Mouse (Mus musculus) lung, postnatal 0 days (tissue): Measurements from ENCODE around the gene Dchs2. TPM values are rescaled to one million over a fixed set of nuclear protein-coding genes. Genes with fewer than 3 reads are reported as not detected.

Experiments used
- ATAC-seq: fragments of 200-750 bp; cut with Nextera tagmentation; 2 replicates; pipeline ENCODE4 v1.8.0; 2017; ENCODE audit warnings: moderate library complexity
- DNase-seq: peaks from one replicate; pipeline ENCODE4 v3.0.0-alpha.2; 2016; ENCODE audit warnings: low spot score
- H3K27ac ChIP-seq: fragments of 300-500 bp; sonication (generic); 2 replicates; pipeline ENCODE4 v1.5.1; 2014; ENCODE audit warnings: antibody characterized with exemption, mild to moderate bottlenecking, low read length, mixed read lengths
- H3K27me3 ChIP-seq: fragments of 300-500 bp; sonication (generic); replicated peaks from 2 replicates; pipeline ENCODE4 v1.6.1; 2014; ENCODE audit warnings: low read length, mixed read lengths; ENCODE audit not compliant: insufficient read depth
- H3K36me3 ChIP-seq: fragments of 300-500 bp; sonication (generic); 2 replicates; pipeline ENCODE4 v1.6.1; 2014; ENCODE audit warnings: low read length, mixed read lengths; ENCODE audit not compliant: insufficient read depth
- H3K4me1 ChIP-seq: fragments of 300-500 bp; sonication (generic); 2 replicates; pipeline ENCODE4 v1.6.1; 2014; ENCODE audit warnings: antibody characterized with exemption, low read depth, low read length, mixed read lengths; ENCODE audit not compliant: insufficient read depth
- H3K4me2 ChIP-seq: fragments of 300-500 bp; sonication (generic); replicated peaks from 2 replicates; pipeline ENCODE4 v1.6.1; 2014; ENCODE audit warnings: low read depth, mild to moderate bottlenecking, low read length, moderate library complexity, mixed read lengths
- H3K4me3 ChIP-seq: fragments of 300-500 bp; sonication (generic); 2 replicates; pipeline ENCODE4 v1.5.1; 2014; ENCODE audit warnings: low read depth, low read length
- H3K9ac ChIP-seq: fragments of 300-500 bp; sonication (generic); replicated peaks from 2 replicates; pipeline ENCODE4 v1.6.1; 2014; ENCODE audit warnings: low read depth, mild to moderate bottlenecking
- H3K9me3 ChIP-seq: fragments of 300-500 bp; sonication (generic); 2 replicates; pipeline ENCODE4 v1.6.1; 2016; ENCODE audit warnings: low read length, mixed read lengths
- CTCF ChIP-seq: IDR thresholded peaks from 2 replicates; pipeline ENCODE4 v1.5.1; 2016; ENCODE audit warnings: antibody characterized with exemption, mild to moderate bottlenecking
- EP300 ChIP-seq: IDR thresholded peaks from 2 replicates; pipeline ENCODE4 v1.6.1; 2016; ENCODE audit warnings: antibody characterized with exemption, mild to moderate bottlenecking, control low read depth
- WGBS: fragments of 180-500 bp; shearing (Covaris S2); extraction: QIAGEN DNeasy Blood & Tissue Kit; methylation state at CpG from one replicate; pipeline ENCODE4 v1.1.7; 2014; 5-methylcytosine and 5-hydroxymethylcytosine counted together
- polyA plus RNA-seq: library from polyadenylated mRNA; unstranded; fragments of >200 nt; fragmentation: Nextera tagmentation; extraction: Ambion mirVana; gene quantifications from 2 replicates; pipeline ENCODE4 v1.2.1, GENCODE M21; 2015

The Dchs2 gene
- polyA plus RNA-seq, result 0.19 and 0.20 TPM in 2 replicates

DNA sequence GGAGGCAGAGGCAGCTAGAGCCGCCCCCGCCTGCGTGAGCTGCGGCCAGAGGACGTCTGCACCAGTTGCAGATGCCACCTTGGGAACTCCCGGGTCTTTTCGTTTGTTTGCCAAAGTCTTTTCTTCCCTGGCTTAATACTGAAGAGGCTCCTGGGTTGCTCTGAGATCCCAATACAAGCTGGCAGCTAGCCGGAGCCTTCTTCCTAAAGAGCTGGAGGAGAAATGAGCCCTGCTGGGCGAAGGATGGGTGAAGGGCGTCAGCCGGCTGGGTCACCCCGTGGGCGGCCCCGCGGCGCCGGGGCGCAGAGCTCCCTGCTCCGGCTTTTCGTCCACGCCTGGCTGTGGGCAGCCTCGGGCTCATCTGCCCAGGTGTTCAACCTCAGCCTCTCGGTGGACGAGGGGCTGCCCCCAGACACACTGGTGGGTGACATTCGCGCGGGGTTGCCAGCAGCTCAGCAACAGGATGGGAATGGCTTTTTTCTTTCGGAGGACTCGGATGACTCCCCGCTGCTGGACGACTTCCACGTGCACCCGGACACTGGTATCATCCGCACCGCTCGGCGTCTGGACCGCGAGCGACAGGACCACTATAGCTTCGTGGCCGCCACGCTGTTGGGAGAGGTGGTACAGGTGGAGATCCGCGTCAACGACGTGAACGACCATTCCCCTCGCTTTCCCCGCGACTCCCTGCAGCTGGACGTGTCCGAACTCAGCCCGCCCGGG is at the start of gene Dchs2:
Gene Dchs2 (plus strand): TSS at position 223 of the 723 bp plus-strand sequence.
- Histone ChIP-seq H3K27ac (no peak within 1 kb of the TSS), H3K4me1 (peaks cover 10% of the 10 kb centered on the region), H3K27me3 (peaks cover 38% of the 10 kb centered on the region), H3K9ac (no peak within 1 kb of the TSS), H3K36me3 (no peaks in the 10 kb centered on the region), H3K4me2 (peak within 1 kb of the TSS; percentile 87), H3K9me3 (no peaks in the 10 kb centered on the region), H3K4me3 (peak within 1 kb of the TSS; percentile 43)
- no peak for DNase-seq
- no peak for ATAC-seq
- TF ChIP-seq CTCF (no peak), EP300 (no peak)
- WGBS, result 2% methylated on average over 55 of the region's 55 CpGs

DNA sequence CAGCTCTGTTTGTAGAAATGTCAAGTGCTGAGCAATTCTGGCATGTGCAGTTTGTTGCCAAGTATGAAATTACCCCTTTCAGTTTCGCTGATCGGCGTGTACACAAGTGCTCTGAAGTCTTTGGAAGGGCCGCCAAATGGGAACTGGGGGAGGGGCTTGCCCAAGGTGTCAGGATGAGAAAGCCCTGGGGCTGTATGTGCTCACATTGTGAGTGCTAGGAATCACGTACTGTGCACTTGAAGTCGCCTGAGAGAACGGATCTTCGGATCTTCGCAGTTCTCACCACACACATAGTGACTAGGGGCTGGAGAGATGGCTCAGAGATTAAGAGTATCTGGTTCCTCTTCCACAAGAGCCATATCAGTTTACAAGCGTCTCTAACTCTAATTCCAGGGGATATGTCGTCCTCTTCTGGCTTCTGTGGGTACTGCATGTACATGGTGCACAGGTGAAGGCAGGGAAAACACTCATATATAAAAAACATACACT is 47.1 kb upstream of the Dchs2 start:
- no peaks in the 10 kb centered on the region for H3K9me3 ChIP-seq
- TF ChIP-seq CTCF (peak; percentile 99), EP300 (peak; percentile 89)
- H3K36me3 ChIP-seq, result no peaks in the 10 kb centered on the region
- 2% methylated on average over 11 of the region's 11 CpGs for WGBS
- ATAC-seq, result peak; percentile 94
- H3K9ac ChIP-seq, result no peak overlapping the region
- peak; percentile 92 for DNase-seq
- no peaks in the 10 kb centered on the region for H3K27me3 ChIP-seq
- peak overlapping the region; percentile 58 for H3K4me2 ChIP-seq
- peak overlapping the region; percentile 39 for H3K4me3 ChIP-seq
- H3K4me1 ChIP-seq, result no peaks in the 10 kb centered on the region
- no peak overlapping the region; the same call in 1 of the 2 replicates for H3K27ac ChIP-seq

DNA sequence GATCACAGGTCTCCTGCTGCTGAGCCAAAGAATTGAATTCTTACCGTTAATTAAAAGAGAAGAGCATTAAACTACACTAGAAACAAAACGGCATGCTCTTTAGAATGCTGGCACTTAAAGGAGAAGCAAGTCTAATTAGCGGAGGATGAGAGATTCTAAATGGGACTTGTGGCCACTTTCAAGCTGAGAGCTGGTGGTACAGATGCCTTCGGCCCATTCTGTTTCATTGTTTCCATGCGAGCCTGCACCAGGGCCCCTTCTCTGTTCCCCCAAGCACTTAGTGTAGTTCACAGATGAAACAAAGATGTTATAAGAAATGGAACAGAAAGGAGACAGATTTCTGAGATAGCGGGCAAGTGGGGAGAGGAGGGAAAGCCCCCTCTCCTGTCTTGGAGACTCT is 30.2 kb upstream of the Dchs2 start:
- no peak for TF ChIP-seq CTCF
- TF ChIP-seq EP300, result no peak
- H3K27me3 ChIP-seq, result no peaks in the 10 kb centered on the region
- 78% methylated on average over 6 of the region's 6 CpGs for WGBS
- H3K4me3 ChIP-seq, result no peak overlapping the region
- ATAC-seq, result no peak
- no peak overlapping the region for H3K9ac ChIP-seq
- H3K4me1 ChIP-seq, result no peaks in the 10 kb centered on the region
- H3K36me3 ChIP-seq, result no peaks in the 10 kb centered on the region
- no peak overlapping the region for H3K27ac ChIP-seq
- H3K4me2 ChIP-seq, result no peak overlapping the region
- H3K9me3 ChIP-seq, result no peaks in the 10 kb centered on the region
- no peak for DNase-seq

DNA sequence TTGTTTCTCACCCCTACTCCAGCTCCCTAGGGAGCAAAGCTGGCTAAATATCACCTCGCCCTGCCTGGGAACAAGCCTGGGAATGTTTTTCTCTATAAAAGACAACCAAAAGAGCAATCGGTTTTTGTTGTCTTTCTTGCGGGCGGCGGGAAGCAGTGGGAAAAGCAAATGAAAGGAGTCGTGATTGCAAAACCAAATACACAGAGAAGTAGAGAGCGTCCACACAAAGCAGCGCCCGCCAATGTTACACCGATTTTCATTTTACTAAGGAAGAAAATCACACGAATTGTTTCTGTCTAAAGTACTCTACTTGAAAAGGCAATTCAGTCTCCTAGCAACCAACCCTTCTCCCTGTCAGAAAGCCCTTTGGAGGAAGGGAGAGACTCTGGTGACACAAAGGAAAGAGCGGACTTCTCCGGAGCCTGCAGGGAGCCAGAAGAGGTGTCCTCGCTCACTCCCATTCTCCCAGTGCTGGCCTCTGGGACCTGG is 29.2 kb upstream of the Dchs2 start:
- peak overlapping the region; percentile 38 for H3K4me2 ChIP-seq
- no peaks in the 10 kb centered on the region for H3K27me3 ChIP-seq
- no peaks in the 10 kb centered on the region for H3K36me3 ChIP-seq
- H3K9me3 ChIP-seq, result no peaks in the 10 kb centered on the region
- H3K27ac ChIP-seq, result no peak overlapping the region
- peak; percentile 26 for DNase-seq
- TF ChIP-seq CTCF, result no peak
- no peak for TF ChIP-seq EP300
- H3K4me1 ChIP-seq, result no peaks in the 10 kb centered on the region
- H3K9ac ChIP-seq, result no peak overlapping the region
- WGBS, result 16% methylated on average over 14 of the region's 14 CpGs
- ATAC-seq, result peak; percentile 43; the same call in 1 of the 2 replicates
- H3K4me3 ChIP-seq, result peak overlapping the region; percentile 20; the same call in 1 of the 2 replicates

DNA sequence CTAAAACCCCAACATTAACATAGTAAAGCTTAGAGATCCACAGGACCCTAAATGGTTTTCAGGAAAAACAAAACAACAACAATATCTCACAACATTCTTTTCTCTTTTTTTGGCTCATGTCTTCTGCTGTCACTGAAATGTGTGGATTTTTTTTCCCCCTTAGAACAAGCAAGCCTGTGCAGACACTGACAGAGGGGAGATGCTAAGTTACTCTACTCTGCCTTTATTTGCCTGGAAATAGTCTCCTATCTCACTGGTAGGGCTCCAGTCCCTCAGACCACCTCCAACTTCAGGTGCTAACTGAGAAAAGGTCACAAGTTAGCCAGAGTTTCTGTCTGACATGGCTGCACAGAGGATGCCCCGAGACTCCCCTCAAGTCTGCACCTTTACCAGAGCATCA is 28.6 kb upstream of the Dchs2 start:
- DNase-seq (no peak), ATAC-seq (no peak)
- peak overlapping the region; percentile 38 for H3K4me2 ChIP-seq
- 93% methylated on average over 1 of the region's 1 CpGs for WGBS
- no peak for TF ChIP-seq EP300
- TF ChIP-seq CTCF, result no peak
- no peaks in the 10 kb centered on the region for H3K4me1 ChIP-seq
- no peak overlapping the region for H3K4me3 ChIP-seq
- H3K9ac ChIP-seq, result no peak overlapping the region
- no peaks in the 10 kb centered on the region for H3K27me3 ChIP-seq
- H3K36me3 ChIP-seq, result no peaks in the 10 kb centered on the region
- no peaks in the 10 kb centered on the region for H3K9me3 ChIP-seq
- no peak overlapping the region for H3K27ac ChIP-seq

DNA sequence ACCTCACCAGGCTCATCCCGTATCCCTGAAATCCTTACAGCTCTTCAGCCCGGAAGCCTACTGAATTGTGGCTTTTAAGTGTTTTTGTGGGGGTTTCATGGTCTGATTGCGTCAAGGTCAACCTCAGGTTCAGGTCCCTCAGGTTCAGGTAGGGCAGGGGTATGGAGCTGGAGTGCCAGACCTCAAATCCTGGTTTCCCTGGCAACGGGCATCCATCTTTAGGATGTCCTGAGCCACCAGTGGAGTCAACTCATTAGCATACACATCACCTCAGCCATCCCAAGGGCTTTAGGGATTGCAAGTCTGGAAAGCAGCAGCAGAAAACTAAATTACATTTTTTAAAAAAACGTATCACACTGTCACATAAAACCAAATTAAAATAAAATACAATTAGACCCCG is 28.1 kb upstream of the Dchs2 start:
- no peak overlapping the region for H3K9ac ChIP-seq
- H3K27ac ChIP-seq, result no peak overlapping the region
- no peak overlapping the region for H3K4me3 ChIP-seq
- ATAC-seq (no peak), DNase-seq (no peak)
- H3K4me2 ChIP-seq, result no peak overlapping the region
- TF ChIP-seq CTCF, result no peak
- TF ChIP-seq EP300, result no peak
- no peaks in the 10 kb centered on the region for H3K9me3 ChIP-seq
- no peaks in the 10 kb centered on the region for H3K36me3 ChIP-seq
- 69% methylated on average over 6 of the region's 6 CpGs for WGBS
- no peaks in the 10 kb centered on the region for H3K27me3 ChIP-seq
- H3K4me1 ChIP-seq, result no peaks in the 10 kb centered on the region
